Mouse (Mus musculus): Measurements from ENCODE around the gene Vmn1r215.

DNA sequence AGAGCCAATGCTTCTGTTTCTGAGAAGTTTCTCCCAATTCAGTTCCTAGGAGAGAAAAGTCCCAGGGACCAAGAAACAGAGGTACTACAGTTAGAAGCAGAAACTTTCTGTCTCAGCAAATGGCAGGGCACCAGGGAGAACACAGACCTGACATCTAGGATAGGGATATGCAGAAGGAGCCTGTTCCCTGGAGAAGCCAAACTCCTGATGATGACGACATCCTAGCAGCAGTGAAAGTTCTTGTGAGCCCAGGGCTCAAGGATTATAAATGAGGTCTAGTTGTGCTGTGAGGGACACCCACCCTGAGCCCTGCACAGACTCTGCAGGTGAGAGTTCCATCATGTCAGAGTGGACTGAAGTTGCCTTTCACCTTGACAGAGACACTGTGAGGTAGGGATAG is at the start of gene Vmn1r215:
- TF ChIP-seq EP300 (IDR thresholded peaks at IDR 0.05; ENCODE audit: low read depth) (no peak), CTCF (IDR thresholded peaks at IDR 0.05; ENCODE audit: low read depth) (no peak)

Measured in liver, embryonic 14.5 days (tissue).